Mouse (Mus musculus) thymus, adult 2 months (tissue): ENCODE measurements around the gene Cbx4. TPM values are rescaled to one million over a fixed set of nuclear protein-coding genes. Genes with fewer than 3 reads are reported as not detected.

ENCODE experiments used
- DNase-seq: peaks from one replicate; pipeline ENCODE4 v3.0.0; 2021
- H3K27ac ChIP-seq: fragments of 200-500 bp; 2 replicates; pipeline ENCODE4 v1.5.1; 2012; ENCODE audit warnings: low read length, control low read depth; ENCODE audit not compliant: control insufficient read depth, insufficient read depth
- H3K27me3 ChIP-seq: fragments of 200-500 bp; 2 replicates; pipeline ENCODE4 v1.6.1; 2012; ENCODE audit warnings: mild to moderate bottlenecking, low read length, moderate library complexity, mixed read lengths; ENCODE audit not compliant: control insufficient read depth, insufficient read depth
- H3K36me3 ChIP-seq: fragments of 200-500 bp; 2 replicates; pipeline ENCODE4 v1.6.1; 2012; ENCODE audit warnings: mild to moderate bottlenecking, low read length, moderate library complexity; ENCODE audit not compliant: control insufficient read depth, insufficient read depth
- H3K4me1 ChIP-seq: fragments of 200-500 bp; replicated peaks from 2 replicates; pipeline ENCODE4 v1.6.1; 2012; ENCODE audit warnings: low read length; ENCODE audit not compliant: control insufficient read depth, insufficient read depth
- H3K4me3 ChIP-seq: fragments of 200-500 bp; 2 replicates; pipeline ENCODE4 v1.5.1; 2012; ENCODE audit warnings: mild to moderate bottlenecking, low read length, control low read depth, moderate library complexity; ENCODE audit not compliant: control insufficient read depth, insufficient read depth
- CTCF ChIP-seq: fragments of 200-500 bp; IDR thresholded peaks from 2 replicates; pipeline ENCODE4 v1.5.1; 2012; ENCODE audit warnings: mild to moderate bottlenecking, control low read depth, low read length, moderate library complexity, borderline replicate concordance; ENCODE audit not compliant: control insufficient read depth, poor library complexity, insufficient read depth; ENCODE audit errors: extremely low read depth
- POLR2A ChIP-seq: fragments of 200-500 bp; IDR thresholded peaks from 2 replicates; pipeline ENCODE4 v1.6.1; 2012; ENCODE audit warnings: mild to moderate bottlenecking, low read length, control low read depth, moderate library complexity; ENCODE audit not compliant: control insufficient read depth, poor library complexity, insufficient read depth; ENCODE audit errors: extremely low read depth
- whole genome bisulfite sequencing: fragments of 180-500 bp; shearing (Covaris S2); methylation state at CpG from one replicate; pipeline ENCODE4 v1.1.7; 2018; 5-methylcytosine and 5-hydroxymethylcytosine counted together
- polyA plus RNA-seq: library from polyadenylated mRNA; depleted of rRNA; stranded (reverse); fragments of >200 nt; gene quantifications from 2 replicates; pipeline ENCODE4 v1.2.3, GENCODE M21; 2012

Gene Cbx4
- polyA plus RNA-seq, 1 experiment, result 54.7 TPM

DNA sequence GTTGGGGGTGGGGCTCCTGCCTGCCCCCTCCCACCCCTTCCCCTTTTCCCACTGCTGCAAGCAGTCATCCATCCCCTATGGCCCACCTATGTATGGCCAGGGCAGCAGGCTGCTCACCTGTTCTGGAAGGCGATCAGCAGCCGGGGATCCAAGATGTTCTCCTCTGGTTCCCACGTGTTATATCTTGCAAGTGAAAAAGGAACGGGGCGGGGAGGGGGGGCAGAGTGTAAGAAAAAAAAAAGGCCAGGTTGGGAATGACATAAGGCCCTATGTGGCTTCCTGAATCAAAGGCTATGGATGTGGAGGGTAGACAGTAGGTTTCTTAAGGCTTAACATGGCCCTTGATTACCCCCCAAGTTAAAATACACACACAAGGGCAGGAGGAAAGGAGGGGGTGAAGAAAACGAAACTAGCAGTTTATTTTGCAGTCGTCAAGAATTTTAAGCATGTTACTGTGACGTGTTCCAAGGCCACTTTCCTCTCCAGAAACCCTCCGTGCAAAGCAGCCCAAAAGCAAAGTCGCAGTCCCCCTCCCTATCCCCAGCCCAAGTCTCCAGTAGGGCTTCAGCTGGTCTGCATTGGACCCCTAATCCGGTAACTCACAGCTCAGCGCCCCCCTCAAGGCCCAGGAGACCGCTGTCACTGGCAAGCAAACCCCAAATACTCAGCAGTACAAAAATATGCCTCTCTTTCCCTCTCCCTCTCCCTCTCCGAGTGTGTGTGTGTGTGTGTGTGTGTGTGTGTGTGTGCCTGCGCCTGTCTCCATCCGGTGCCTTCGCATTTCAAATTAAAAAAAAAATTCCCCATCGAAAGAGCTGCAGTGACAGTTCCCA lies 1.4 kb downstream of the Cbx4 start:
- TF ChIP-seq POLR2A (no peak; the same call in 1 of the 2 replicates), CTCF (no peak)
- H3K27me3 ChIP-seq, result peaks cover 10% of the 10 kb centered on the region; the same call in 1 of the 2 replicates
- H3K36me3 ChIP-seq, result peaks cover 24% of the 10 kb centered on the region
- under 1% methylated on average over 18 of the region's 18 CpGs for WGBS
- peak overlapping the region; percentile 91 for H3K27ac ChIP-seq
- peak; percentile 66 for DNase-seq
- H3K4me1 ChIP-seq, result peaks cover 68% of the 10 kb centered on the region
- H3K4me3 ChIP-seq, result peak overlapping the region; percentile 64

DNA sequence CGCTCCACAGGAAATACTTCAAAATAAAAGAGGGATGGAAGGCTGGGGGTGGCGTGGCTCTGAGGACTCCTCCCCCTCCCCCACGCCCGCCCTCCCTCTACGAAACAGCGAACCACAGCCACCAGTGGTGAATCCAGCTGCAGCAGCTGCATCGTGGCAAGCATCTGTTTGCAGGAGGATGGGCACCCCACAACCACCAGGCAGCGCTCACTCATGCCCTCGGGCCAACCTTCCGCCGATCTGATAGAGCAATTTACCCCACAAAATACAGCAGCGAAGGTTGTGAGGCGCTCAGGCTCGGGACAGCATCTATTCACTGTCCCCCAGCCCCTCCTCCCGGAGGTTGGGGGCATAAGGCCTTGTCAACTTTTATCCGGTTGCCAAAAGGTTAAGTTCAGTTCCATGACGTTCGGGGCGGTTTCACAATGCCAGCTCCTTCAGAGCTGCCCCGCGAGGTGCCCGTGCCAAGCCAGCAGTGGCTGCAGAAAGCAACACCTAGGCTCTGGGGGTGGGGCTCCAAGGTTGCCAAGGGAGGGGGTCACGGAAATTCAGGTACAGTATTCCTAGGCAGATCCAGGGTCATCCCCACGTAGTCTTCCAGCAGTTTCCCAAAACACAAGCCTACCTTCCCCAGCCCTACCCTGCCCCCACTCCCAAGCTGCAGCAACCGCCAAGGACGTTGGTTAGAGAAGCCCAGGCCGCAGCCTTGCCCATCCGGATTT lies 2.1 kb downstream of the Cbx4 start:
- peak overlapping the region; percentile 91 for H3K27ac ChIP-seq
- TF ChIP-seq POLR2A (peak; percentile 68), CTCF (0 out of 2 replicates have a peak, but pooled peaks have one; percentile 48)
- 2% methylated on average over 28 of the region's 28 CpGs for whole genome bisulfite sequencing
- H3K27me3 ChIP-seq, result peaks cover 7% of the 10 kb centered on the region; the same call in 1 of the 2 replicates
- peak; percentile 84 for DNase-seq
- peak overlapping the region; percentile 64 for H3K4me3 ChIP-seq
- peaks cover 66% of the 10 kb centered on the region for H3K4me1 ChIP-seq
- H3K36me3 ChIP-seq, result peaks cover 24% of the 10 kb centered on the region

DNA sequence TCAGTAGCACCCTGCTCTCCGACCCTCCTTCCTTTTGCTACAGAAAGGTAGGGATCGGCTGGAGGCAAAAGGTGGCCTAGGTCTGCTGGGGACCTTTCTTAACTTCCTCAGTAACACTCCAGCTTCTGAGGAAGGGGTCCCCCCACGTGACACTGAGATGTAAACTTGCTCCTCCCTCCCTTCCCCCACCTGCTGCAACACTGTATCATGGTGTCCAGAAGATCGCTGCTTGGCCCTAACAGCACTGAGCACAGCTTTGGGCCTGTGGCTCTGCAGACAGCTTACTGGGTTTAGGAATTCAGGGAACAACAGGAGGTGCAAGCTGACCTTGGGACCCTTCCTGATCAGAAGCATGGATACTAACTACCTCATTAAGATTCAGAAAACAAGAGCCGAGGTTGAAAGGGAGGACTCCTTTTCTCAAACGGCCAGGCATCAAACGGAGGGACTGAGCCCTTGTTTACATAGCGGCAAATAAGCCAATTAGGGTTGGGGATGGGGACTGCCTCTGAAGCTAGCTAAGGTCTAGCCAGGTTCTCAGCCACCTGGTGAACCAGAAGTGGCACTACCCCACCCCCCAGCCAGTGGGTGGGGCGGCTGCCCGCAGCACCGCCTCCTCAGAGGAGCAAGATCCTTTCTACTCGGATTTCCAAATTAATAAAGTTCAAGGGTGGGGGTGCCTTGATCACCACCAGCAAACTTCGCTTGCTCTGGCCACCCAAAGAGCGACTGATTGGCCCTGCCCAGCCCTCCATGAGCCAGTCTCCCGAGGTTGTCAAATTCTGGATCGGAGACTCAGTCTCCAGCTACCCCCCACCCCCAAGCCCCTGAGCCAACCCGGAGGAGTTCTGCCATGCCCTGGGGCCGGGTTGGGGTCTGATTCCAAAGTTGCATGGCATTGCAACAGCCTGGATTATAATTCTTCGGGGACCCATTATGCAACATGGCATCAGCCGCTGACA lies 3.1 kb downstream of the Cbx4 start:
- H3K4me3 ChIP-seq, result peak overlapping the region; percentile 34
- WGBS, result 30% methylated on average over 20 of the region's 20 CpGs
- peak; percentile 74 for DNase-seq

DNA sequence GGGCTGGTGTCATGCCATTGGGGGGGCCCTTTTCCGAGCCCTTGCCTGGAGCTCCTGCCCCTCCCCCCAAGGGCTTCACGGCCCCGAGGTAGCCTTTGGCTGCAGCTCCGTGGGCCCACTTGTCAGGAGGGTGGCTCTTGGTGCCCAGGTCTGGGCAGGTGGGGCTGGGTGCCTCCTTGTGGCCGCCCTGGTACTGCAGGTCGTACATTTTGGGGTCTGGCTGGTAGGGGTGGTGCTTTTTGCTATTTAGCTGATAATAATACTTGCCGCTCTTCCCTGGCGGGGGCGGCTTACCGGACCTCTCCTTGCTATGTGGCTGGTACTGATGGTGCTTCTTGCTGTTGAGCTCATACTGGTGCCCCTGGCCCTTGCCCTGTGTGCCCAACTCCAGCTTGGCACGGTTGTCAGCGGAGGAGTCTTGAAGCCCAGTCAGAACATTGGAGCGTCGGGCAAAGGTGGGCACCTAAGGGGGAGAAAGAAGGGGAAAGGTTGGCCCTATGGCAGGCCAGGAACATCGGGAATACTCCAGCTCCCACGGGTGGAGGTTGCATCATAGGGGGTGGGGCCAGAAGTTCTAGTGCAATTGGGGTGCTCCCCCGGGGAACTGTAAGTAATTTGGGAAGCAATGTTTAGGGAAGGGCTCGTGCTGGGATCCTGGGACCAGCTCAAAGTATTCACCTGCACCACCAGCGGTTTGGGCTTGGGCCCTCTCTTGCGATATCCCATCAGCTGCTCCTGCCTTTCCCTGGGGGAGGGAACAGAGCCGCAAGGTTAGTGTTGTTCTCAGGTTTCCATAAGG lies 4.0 kb downstream of the Cbx4 start:
- Histone ChIP-seq H3K36me3 (peaks cover 24% of the 10 kb centered on the region), H3K27ac (no peak overlapping the region), H3K27me3 (no peaks in the 10 kb centered on the region), H3K4me3 (no peak overlapping the region), H3K4me1 (peaks cover 47% of the 10 kb centered on the region)
- WGBS, result 83% methylated on average over 21 of the region's 21 CpGs
- DNase-seq, result peak; percentile 71
- TF ChIP-seq CTCF, result peak; percentile 86
- 0 out of 2 replicates have a peak, but pooled peaks have one; percentile 23 for TF ChIP-seq POLR2A

More for the DNA sequence above, 3.1 kb downstream of the Cbx4 start:
- H3K27me3 ChIP-seq, result no peaks in the 10 kb centered on the region; the same call in 1 of the 2 replicates
- H3K27ac ChIP-seq, result peak overlapping the region; percentile 84
- TF ChIP-seq POLR2A, result no peak
- TF ChIP-seq CTCF, result no peak
- peaks cover 24% of the 10 kb centered on the region for H3K36me3 ChIP-seq
- peaks cover 56% of the 10 kb centered on the region for H3K4me1 ChIP-seq

DNA sequence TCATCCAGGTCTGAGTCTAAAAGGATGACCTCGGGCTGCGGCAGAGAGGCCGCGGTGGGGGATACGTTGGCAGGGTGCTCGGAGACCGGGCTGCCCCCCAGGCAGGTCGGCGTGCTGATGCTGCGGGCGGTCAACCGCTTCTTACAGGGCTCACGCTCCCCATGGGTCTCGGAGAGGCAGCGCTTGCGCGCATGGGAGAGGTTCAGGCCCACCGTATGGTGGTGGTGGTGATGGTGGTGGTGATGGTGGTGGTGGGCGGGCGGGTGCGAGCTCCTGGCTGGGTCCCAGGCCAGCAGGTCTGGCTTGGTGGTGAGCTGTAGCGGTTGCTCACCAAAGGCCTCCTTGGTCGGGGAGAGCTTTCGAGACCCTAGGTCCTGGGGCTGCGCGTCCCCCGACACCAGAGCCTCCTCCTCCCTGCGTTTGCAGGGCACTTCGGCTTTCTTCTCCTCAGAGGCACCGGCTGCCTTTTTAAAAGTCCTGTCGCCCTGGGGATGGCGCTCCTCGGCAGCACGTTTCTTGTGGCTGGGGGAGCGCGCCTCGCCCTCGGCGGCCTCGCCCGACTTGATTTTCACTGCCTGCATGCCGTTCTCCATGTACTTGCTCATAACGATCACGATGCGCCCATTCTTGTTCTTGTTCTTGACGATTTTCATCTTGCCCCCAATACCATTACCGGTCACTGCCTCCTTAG lies 4.7 kb downstream of the Cbx4 start:
- TF ChIP-seq CTCF, result no peak
- TF ChIP-seq POLR2A, result no peak
- 96% methylated on average over 47 of the region's 47 CpGs for WGBS
- Histone ChIP-seq H3K36me3 (peaks cover 24% of the 10 kb centered on the region), H3K4me1 (peaks cover 44% of the 10 kb centered on the region), H3K4me3 (no peak overlapping the region), H3K27me3 (no peaks in the 10 kb centered on the region), H3K27ac (no peak overlapping the region)
- no peak for DNase-seq
